Comparison of ENCODE assay signal across 15 mouse cellular contexts in genomic region chr9:16046686-16047085, GRCm38 (mm10).
"Had no signal": no experiment of that assay in that cellular context is flagged by ENCODE, and none has a peak within 500 bp of the region (broad histone marks: within the 10 kb centered on the region; RNA-seq: fewer than 3 reads in every experiment).

No protein-coding gene starts in this region.

- H3K27me3 ChIP-seq: limb, embryonic 12.5 days; liver, embryonic 15.5 days; megakaryocyte, embryonic 14.5 days; midbrain, embryonic 12.5 days; stomach, embryonic 15.5 days had no signal

- H3K4me3 ChIP-seq: layer of hippocampus, adult 2 months; limb, embryonic 12.5 days; liver, embryonic 15.5 days; megakaryocyte, embryonic 14.5 days; midbrain, embryonic 12.5 days; stomach, embryonic 15.5 days had no signal

- DNase-seq: kidney, adult 18-20 months; kidney, postnatal 10 days; kidney, postnatal 4 days; lung, adult 2 months; lung, postnatal 4 days; right cerebral cortex, adult 18-20 months; right cerebral cortex, postnatal 25 days; thymus, adult 2 months; thymus, postnatal 25 days had no signal

- H3K4me1 ChIP-seq: limb, embryonic 12.5 days; liver, embryonic 15.5 days; megakaryocyte, embryonic 14.5 days; stomach, embryonic 15.5 days had no signal

- H3K27ac ChIP-seq: layer of hippocampus, adult 2 months; limb, embryonic 12.5 days; liver, embryonic 15.5 days; midbrain, embryonic 12.5 days; stomach, embryonic 15.5 days had no signal

- H3K36me3 ChIP-seq: limb, embryonic 12.5 days; liver, embryonic 15.5 days; midbrain, embryonic 12.5 days; stomach, embryonic 15.5 days had no signal

- H3K9me3 ChIP-seq: limb, embryonic 12.5 days; liver, embryonic 15.5 days; megakaryocyte, embryonic 14.5 days; midbrain, embryonic 12.5 days; stomach, embryonic 15.5 days had no signal
